Mouse (Mus musculus): Measurements from ENCODE around the gene Snrpa1.

The Snrpa1 gene

DNA sequence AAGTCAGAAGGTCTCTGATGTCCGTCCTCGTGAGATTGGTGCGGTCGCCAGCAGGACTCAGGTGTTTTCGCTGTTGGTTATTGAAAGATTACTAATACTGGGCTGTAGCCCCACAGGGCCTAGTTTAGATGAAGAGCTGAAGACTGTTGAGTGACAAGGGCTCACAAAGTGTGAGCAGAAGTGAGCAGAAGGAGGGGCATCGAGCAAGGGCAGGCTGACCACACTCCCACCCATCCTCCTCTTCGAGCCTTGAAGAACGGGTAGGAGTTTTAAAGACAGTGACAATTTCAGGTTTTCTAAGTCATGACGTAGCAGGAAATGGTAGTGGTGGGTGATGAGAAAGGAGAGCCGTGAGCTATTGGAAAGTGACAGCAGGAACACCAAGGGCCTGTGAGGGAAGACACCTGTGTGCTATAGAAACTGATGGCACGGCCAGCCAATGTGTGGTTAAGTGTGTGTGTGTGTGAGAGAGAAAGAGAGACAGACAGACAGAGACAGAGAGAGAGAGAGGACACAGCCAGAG is 57.1 kb downstream of the Snrpa1 start:
- DNase-seq: no peak

DNA sequence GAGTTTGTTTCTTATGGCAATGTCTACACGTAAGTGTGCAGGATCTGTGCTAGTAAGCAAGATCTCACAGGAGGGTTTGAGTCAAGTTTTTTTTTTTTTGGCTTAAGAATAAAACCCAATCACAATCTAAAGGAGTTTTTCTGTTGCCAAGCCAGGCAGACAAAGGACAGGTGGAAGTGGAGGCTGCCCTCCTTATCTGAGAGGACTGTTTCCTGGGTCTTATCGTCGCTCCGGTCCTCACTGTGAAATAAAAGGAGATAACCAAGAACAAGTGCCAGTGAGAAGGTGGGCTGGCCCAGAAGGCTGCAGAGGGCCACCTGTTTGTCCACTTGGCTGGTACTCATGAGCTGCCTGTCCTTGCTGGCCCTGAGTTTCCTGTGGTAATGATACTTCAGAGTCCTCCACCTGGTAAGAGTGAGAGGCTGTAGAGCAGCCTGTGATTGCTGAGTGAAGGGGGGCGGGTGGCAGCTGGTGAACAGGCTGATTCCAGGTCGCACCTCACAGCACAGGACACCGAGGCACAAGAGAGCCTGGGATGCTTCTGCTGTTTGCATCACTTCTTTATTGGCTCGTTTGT is 58.2 kb downstream of the Snrpa1 start:
- peak; percentile 79 for DNase-seq

DNA sequence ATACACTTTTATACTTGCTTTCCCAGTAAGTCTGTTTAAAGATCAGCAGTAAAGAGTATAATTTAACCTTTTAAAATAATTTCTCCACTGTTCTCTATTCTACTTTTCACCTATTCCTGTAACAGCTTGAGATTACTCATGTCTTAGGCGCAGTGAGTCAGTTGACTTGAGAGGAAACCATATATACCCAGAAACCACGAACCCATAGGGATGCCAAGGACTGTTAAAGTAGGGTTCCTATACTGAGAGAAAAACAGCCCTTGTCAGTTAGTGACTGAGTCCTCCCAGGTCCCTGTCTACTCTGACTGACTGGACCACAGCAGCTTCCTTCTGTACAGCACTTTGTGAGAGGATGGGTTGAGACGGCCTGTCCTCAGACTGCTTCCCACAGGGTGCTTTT is 59.2 kb downstream of the Snrpa1 start:
- no peak for DNase-seq

DNA sequence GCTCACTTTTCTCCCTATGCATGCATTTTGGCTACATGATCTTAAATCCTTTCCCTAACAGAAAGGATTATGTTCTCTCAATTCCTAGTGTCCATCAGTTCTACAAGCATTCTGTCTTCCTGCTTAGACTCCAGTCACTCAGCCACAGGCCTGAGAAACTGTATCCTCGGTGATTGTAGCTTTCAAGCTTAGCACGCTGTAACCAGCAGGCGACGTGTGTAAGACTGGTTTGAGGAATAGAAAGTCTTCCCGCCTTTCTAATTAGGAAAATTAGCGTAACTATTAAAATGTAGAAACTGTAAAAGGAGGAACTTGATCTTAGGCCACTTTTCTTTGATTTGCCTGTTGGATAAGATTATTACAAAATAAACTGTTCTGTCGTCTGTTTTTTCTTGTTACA is 60.0 kb downstream of the Snrpa1 start:
- DNase-seq: peak; percentile 21

DNA sequence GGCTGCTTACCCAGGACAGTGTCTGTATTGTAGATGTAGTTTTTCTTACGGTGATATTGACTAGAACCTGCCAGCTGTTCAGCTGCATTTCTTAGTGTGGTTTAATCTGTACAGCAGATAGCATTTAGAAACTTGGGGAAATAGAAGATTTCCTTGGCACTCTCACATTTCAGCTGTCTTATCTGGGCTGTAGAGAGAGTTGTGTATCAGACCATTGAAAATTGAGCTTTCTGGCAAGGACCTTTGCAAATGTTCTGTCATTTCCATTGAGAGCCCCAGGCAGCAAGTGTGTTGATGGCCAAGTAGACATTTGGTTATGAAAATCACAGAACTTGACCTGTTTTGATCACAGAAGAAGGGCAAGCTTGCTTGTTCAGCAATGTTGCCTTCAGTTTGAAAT is 61.3 kb downstream of the Snrpa1 start:
- DNase-seq: no peak

DNA sequence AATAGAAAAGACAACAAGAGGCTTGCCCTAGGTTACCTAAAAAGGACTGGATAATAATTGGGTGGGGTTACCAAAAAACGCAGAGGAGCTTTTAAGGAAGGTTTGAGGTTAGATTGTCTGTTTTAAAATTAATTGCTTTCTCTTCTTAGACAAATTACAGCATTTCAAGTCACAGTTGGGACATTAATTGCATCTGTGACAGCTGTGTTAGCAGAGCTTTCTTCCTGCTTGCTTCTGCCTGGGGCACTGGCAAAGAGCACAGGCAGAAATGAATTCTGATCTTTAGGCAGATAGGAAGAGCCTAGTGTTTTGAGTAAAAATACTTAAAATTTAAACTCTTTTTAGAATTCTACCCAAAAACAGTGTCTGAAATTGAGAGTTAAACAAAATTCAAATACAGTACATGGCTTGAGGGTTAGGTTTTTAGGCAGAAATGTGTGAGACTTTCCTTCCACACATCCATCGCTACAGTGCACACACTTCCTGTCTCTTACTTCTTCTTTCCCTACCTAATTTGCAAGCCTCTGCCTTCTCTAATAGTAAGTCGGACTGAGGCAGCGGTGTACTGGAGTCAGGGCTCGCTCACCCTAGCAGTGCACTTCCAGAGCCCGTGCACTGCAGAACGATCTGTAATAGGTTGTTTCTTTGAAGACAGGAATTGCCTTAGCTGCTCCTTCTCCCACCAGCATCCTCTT is 62.0 kb downstream of the Snrpa1 start:
- no peak for DNase-seq

Measured in lung, postnatal 36 days (tissue).